Mouse (Mus musculus): ENCODE data around the gene Gbp5.
"Not testable (repeated sequence)": the region's sequence is repeated elsewhere in the genome, so short reads cannot be mapped to it uniquely, and the experiment has no call there.

The Gbp5 gene

GRCm38 (mm10) chr3:142542776-142543175 is 49.0 kb downstream of the Gbp5 start:
- DNase-seq (ENCODE audit: low spot score): not testable (repeated sequence)

- DNase-seq (ENCODE audit: low spot score): no peak
Measured at GRCm38 (mm10) chr3:142546690-142547089, 52.9 kb downstream of the Gbp5 start.

GRCm38 (mm10) chr3:142550052-142550676 is 56.4 kb downstream of the Gbp5 start:
- DNase-seq (ENCODE audit: low spot score): no peak

- DNase-seq (ENCODE audit: low spot score): no peak
Measured at GRCm38 (mm10) chr3:142554601-142555000, 60.8 kb downstream of the Gbp5 start.

GRCm38 (mm10) chr3:142555623-142556022 is 61.8 kb downstream of the Gbp5 start:
- no peak for DNase-seq (ENCODE audit: low spot score)

- DNase-seq (ENCODE audit: low spot score): no peak
Measured at GRCm38 (mm10) chr3:142559632-142560228, 66.0 kb downstream of the Gbp5 start, which contains the start of gene Gbp3. Gbp3 (plus strand) TSS chr3:142560026.

GRCm38 (mm10) chr3:142560296-142560948 is 66.6 kb downstream of the Gbp5 start:
- DNase-seq (ENCODE audit: low spot score): peak; percentile 42

- no peak for DNase-seq (ENCODE audit: low spot score)
Measured at GRCm38 (mm10) chr3:142561045-142561646, 67.4 kb downstream of the Gbp5 start.

GRCm38 (mm10) chr3:142561666-142562065 is 67.9 kb downstream of the Gbp5 start:
- no peak for DNase-seq (ENCODE audit: low spot score)

- not testable (repeated sequence) for DNase-seq (ENCODE audit: low spot score)
Measured at GRCm38 (mm10) chr3:142567490-142567889, 73.7 kb downstream of the Gbp5 start.

- no peak for DNase-seq (ENCODE audit: low spot score)
Measured at GRCm38 (mm10) chr3:142570738-142571137, 77.0 kb downstream of the Gbp5 start.

Measured in left cerebral cortex, adult 11 months (tissue).